Mouse (Mus musculus) spleen, adult 12 weeks (tissue): Measurements from ENCODE around the gene Papolg.
"Not testable (repeated sequence)": the region's sequence is repeated elsewhere in the genome, so short reads cannot be mapped to it uniquely, and the experiment has no call there.

Experiments used
- DNase-seq: peaks from one replicate; pipeline ENCODE4 v3.0.0; 2022; ENCODE audit warnings: low spot score

Papolg gene

GRCm38 (mm10) chr11:23895060-23895426, at the start of gene Papolg:
Papolg (minus strand) TSS chr11:23895253.
- DNase-seq = peak; percentile 87

- DNase-seq = not testable (repeated sequence)
These were observed 33.1 kb upstream of the Papolg start for GRCm38 (mm10) chr11:23928146-23928545.

GRCm38 (mm10) chr11:23927643-23928042, 32.6 kb upstream of the Papolg start:
- DNase-seq = no peak

DNA sequence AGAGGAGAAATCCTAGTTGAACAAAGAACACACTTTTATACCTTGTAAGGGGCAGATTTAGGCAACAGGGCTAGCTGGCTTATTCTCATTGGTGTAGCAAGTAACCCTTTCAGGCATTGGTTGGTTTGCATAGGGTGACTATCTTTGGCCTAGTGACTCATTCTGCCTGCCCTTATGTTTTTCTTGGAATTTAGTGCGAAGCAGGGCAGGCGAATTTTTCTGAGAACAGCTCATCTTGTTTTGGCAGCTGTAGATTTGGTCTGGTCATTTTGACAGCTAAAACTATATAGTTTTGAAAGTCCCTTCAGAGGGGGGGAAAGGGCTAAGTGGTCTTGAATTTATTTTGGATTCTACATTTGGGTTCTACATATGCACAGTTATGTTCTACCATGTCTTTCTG, 18.8 kb upstream of the Papolg start:
- DNase-seq = not testable (repeated sequence)

- no peak for DNase-seq
These were observed 8.9 kb upstream of the Papolg start for GRCm38 (mm10) chr11:23903909-23904308.

GRCm38 (mm10) chr11:23894141-23895059, 653 bp downstream of the Papolg start:
- no peak for DNase-seq

DNA sequence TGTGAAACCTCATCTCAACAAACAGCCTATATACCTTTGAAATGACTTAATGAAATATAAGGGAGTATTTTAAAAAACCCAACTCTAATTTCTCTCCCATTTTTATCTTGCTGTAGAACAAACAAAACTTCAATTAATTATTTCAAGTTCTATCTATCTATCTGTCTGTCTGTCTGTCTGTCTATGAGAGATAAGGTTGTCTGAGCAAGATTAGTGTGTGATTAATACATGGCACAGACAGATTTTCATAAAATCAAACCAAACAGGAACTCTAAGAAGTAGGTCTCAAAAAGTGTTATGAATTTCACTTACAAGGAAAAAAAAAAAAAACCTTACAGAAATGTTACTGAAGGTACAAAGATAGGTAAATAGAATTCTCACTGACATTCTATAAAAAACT, 1.5 kb downstream of the Papolg start:
- no peak for DNase-seq

GRCm38 (mm10) chr11:23864326-23864725, 30.7 kb downstream of the Papolg start:
- DNase-seq = no peak

DNA sequence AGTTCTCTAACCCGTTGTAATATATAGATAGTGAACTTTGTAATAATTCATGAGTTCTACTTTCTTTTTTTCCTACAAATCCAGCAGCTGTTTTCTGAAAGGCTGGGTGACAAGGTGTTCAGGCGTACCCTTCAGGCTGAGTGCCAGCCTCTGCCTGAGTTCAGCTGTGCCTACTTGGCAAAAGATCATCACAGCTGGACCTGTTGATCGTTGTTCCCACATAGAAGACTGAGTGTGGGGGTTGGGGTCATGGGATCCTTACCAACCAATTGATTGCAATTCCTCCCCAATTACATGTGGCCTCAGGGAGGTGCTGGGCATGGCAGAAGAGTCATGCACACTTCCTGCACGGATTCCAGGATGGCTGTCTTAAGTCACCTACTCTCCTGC, 38.3 kb downstream of the Papolg start:
- no peak for DNase-seq

DNA sequence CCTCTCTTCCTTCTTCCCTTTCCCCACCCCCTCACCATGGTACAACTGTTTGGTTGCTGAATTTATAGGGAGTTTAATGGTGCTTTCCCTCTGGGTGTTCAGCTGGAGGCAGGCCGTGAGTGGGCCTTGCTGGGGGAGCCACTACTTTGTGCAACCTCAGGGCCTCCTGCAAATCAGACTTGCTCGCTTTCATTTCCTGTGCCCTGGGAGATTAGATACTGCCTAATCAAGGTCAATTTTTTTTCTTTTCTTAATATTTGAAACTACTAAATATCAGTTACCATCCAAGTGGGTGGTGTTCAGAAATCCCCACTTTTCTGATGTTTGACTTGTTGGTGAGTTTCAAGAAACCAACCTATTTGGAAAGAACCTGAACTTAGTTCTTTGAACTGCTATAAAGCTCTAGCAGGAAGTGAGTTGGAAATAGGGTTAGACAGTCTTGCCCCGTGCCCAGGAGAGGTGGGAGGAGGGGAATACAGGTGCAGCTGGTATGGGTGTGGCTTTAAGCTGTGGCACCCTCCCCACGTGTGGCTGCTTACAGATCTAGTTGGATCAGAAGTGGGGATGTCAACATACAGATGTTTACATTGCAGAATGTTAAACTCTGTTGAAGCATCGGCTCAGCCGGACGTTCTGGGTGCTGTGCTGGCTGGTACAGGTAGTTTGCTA, 38.9 kb downstream of the Papolg start:
- no peak for DNase-seq

GRCm38 (mm10) chr11:23855182-23855802, 39.8 kb downstream of the Papolg start:
- no peak for DNase-seq

- DNase-seq = no peak
These were observed 41.7 kb downstream of the Papolg start for GRCm38 (mm10) chr11:23853306-23853705.

DNA sequence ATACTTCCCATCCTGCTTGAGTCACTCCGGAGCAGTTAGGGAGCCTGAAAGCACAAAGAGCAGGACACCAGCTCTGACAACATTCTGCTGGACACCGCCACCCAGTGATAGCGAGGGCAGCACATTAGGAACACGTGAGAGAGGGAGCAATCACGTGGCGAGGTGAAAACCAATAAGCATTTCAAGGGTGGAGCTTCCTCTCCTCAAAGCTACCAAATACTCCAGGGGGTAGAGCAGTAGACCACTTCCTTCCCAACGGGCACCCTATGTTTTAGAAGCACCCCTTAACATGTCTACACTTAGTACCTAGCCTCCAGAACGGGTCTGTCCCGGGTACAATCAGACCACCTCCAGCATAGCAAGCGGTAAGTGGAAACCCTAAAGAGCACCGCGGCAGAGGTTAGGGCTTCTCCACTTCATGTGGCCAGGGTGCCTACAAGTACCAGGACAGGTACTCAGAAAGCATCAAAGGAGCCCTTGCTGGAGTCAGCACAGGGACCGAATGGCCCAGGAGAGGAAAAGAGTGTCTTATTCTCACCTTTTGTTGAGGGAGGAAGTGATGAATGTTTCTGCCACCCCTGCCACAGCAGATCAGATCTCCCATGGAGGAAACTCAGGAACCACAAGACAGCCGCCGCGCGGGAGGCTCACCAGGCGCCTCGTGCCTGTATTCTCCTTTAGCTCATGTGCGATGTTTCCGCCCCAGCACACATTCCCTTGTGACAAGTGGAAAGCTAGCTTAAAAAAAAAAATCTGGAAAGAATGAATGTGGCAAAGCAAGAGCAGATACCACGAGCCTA, 48.8 kb downstream of the Papolg start:
- DNase-seq = no peak

DNA sequence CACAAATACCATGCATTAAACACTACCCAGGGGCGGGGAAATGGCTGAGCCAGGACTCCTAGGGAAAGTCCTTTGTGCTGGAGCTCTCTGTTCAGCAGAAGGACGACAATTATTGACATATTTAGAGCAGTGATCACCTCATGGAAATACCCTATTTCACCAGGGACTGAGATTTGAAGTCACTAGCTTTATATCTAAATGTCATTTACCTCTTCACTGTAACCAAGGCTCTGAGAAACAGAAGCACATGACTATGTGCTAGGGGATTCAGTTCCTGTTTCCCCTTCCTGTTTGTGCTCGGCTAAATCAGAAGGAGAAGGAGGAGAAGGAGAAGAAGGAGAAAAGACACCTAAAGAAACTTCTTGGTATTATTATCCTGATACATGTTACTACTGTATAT, 71.8 kb downstream of the Papolg start:
- DNase-seq = no peak

DNA sequence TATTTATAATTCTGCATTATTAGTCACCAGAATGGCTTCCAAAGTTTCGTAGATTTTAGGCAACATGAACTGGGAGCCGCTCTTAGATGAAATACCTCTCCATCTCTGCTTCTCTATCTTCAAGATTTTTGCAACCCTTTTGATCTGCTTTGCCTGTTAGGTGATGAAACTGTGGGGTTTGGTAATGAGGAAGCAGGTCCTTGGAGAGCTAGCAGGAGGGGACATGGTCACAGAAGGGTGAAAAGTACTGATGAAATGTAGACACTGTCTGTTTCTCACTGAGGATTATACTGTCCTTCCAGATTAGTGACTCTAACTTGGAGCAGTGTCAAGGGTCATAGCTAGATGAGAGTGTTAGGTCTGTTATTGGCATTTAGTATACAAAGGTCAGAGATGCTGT, 73.4 kb downstream of the Papolg start:
- no peak for DNase-seq

- no peak for DNase-seq
These were observed 74.1 kb downstream of the Papolg start for GRCm38 (mm10) chr11:23820977-23821376.

DNA sequence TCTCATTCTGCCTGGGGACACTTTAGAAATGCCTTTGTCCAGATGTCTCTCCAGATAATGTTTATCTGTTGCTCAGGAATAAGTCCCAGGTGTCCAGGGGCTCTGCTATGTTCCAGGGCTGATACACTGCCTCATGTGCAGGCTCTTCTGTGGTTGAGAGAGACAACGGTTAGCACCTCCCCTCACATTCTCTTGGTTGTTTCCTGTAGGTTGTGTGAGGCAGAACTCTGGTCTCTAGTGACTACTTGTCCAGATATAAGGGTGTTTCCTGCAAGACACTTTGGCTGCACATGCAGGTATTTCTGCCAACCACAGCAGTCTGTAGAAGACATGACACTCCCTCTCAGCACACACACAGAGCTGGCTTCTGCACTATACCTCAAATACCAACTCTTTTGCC, 76.3 kb downstream of the Papolg start:
- no peak for DNase-seq
